In genomic region chr1:120925271-120925670, GRCm38 (mm10) we compare ENCODE assay signal across 28 mouse cellular contexts.
A peak's percentile ranks its signal among the peaks of the same experiment; 100 is the strongest.
DNase-seq lines count a peak whose midpoint lies in the region; ATAC-seq and TF ChIP-seq lines count a peak whose summit lies in the region.
"Had no signal": no experiment of that assay in that cellular context is flagged by ENCODE, and none has a peak within 500 bp of the region (broad histone marks: within the 10 kb centered on the region; RNA-seq: fewer than 3 reads in every experiment).

No protein-coding gene starts in this region.

- WGBS in hindbrain, embryonic 16.5 days = 80% methylated on average over 3 of the region's 3 CpGs
- WGBS in hindbrain, embryonic 11.5 days = 83% methylated on average over 3 of the region's 3 CpGs
- 73% methylated on average over 3 of the region's 3 CpGs for whole genome bisulfite sequencing in midbrain, postnatal 0 days
- 89% methylated on average over 3 of the region's 3 CpGs for WGBS in midbrain, embryonic 16.5 days

- H3K27ac ChIP-seq in hindbrain, embryonic 16.5 days (ENCODE audit: low read depth, low read length) = no peak overlapping the region
- no peak overlapping the region for H3K27ac ChIP-seq in hindbrain, embryonic 11.5 days (ENCODE audit: low read depth, low read length)
- H3K27ac ChIP-seq in midbrain, postnatal 0 days (ENCODE audit: low read depth, low read length) = no peak overlapping the region
- no peak overlapping the region for H3K27ac ChIP-seq in midbrain, embryonic 16.5 days (ENCODE audit: low read length)
- H3K27ac ChIP-seq: embryonic facial prominence, embryonic 10.5 days; embryonic facial prominence, embryonic 13.5 days; forebrain, embryonic 12.5 days; forebrain, embryonic 15.5 days; heart, adult 2 months; hindbrain, embryonic 10.5 days; hindbrain, embryonic 15.5 days had no signal

- H3K4me3 ChIP-seq in hindbrain, embryonic 16.5 days (ENCODE audit: low read length) = no peak overlapping the region
- no peak overlapping the region for H3K4me3 ChIP-seq in hindbrain, embryonic 11.5 days (ENCODE audit: low read depth, low read length)
- H3K4me3 ChIP-seq in midbrain, postnatal 0 days (ENCODE audit: low read depth, low read length) = no peak overlapping the region
- no peak overlapping the region for H3K4me3 ChIP-seq in midbrain, embryonic 16.5 days (ENCODE audit: low read depth, low read length)
- H3K4me3 ChIP-seq: embryonic facial prominence, embryonic 10.5 days; embryonic facial prominence, embryonic 13.5 days; erythroblast, embryonic 14.5 days; forebrain, embryonic 12.5 days; forebrain, embryonic 15.5 days; heart, adult 2 months; hindbrain, embryonic 10.5 days; hindbrain, embryonic 15.5 days had no signal

- no peaks in the 10 kb centered on the region for H3K36me3 ChIP-seq in hindbrain, embryonic 16.5 days (ENCODE audit: control insufficient read depth, insufficient read depth, low read length)
- H3K36me3 ChIP-seq in hindbrain, embryonic 11.5 days (ENCODE audit: control insufficient read depth, insufficient read depth, low read length) = no peaks in the 10 kb centered on the region
- no peaks in the 10 kb centered on the region for H3K36me3 ChIP-seq in midbrain, postnatal 0 days (ENCODE audit: insufficient read depth, low read length)
- H3K36me3 ChIP-seq in midbrain, embryonic 16.5 days (ENCODE audit: control insufficient read depth, insufficient read depth, low read length) = no peaks in the 10 kb centered on the region
- H3K36me3 ChIP-seq: embryonic facial prominence, embryonic 10.5 days; embryonic facial prominence, embryonic 13.5 days; forebrain, embryonic 12.5 days; forebrain, embryonic 15.5 days; G1E; hindbrain, embryonic 10.5 days; hindbrain, embryonic 15.5 days had no signal

- no peaks in the 10 kb centered on the region for H3K27me3 ChIP-seq in hindbrain, embryonic 16.5 days (replicated peaks; ENCODE audit: control insufficient read depth, insufficient read depth, low read length)
- H3K27me3 ChIP-seq in hindbrain, embryonic 11.5 days (ENCODE audit: control insufficient read depth, insufficient read depth, low read length) = no peaks in the 10 kb centered on the region
- no peaks in the 10 kb centered on the region for H3K27me3 ChIP-seq in midbrain, postnatal 0 days (ENCODE audit: insufficient read depth, low read length)
- H3K27me3 ChIP-seq in midbrain, embryonic 16.5 days (ENCODE audit: control insufficient read depth, insufficient read depth, low read depth, low read length) = no peaks in the 10 kb centered on the region
- H3K27me3 ChIP-seq: CH12.LX; embryonic facial prominence, embryonic 13.5 days; forebrain, embryonic 12.5 days; forebrain, embryonic 15.5 days; hindbrain, embryonic 15.5 days had no signal

- DNase-seq in cerebellum, postnatal 14 days = peak; percentile 65 to 74
- no peak for DNase-seq in cerebellum, adult 9-11 months
- no peak for DNase-seq in hindbrain, embryonic 11.5 days (ENCODE audit: low spot score)
- DNase-seq in midbrain, postnatal 0 days (ENCODE audit: low spot score) = peak; percentile 30
- peak; percentile 0 for DNase-seq in brain, adult 2 months (ENCODE audit: low read depth, low spot score)
- DNase-seq: adrenal gland, adult 2 months; adrenal gland, postnatal 14 days; B cell, adult 2 months; cerebellum, adult 18-20 months; cerebellum, postnatal 36 days; embryo, embryonic 11 days; gastrocnemius, postnatal 25 days; heart, adult 2 months; kidney, adult 18-20 months had no signal

- H3K4me2 ChIP-seq in hindbrain, embryonic 16.5 days (ENCODE audit: low read length) = no peak overlapping the region
- H3K4me2 ChIP-seq in hindbrain, embryonic 11.5 days (replicated peaks; ENCODE audit: low read depth, low read length) = no peak overlapping the region
- H3K4me2 ChIP-seq in midbrain, postnatal 0 days (ENCODE audit: low read depth, low read length, poor library complexity, severe bottlenecking) = no peak overlapping the region
- H3K4me2 ChIP-seq in midbrain, embryonic 16.5 days (ENCODE audit: low read length) = no peak overlapping the region
- H3K4me2 ChIP-seq: embryonic facial prominence, embryonic 13.5 days; forebrain, embryonic 12.5 days; forebrain, embryonic 15.5 days; heart, embryonic 11.5 days; hindbrain, embryonic 15.5 days had no signal

- H3K4me1 ChIP-seq in hindbrain, embryonic 16.5 days (ENCODE audit: control insufficient read depth, insufficient read depth, low read depth, low read length) = no peaks in the 10 kb centered on the region
- no peaks in the 10 kb centered on the region for H3K4me1 ChIP-seq in hindbrain, embryonic 11.5 days (replicated peaks; ENCODE audit: control insufficient read depth, insufficient read depth, low read length)
- H3K4me1 ChIP-seq in midbrain, postnatal 0 days (ENCODE audit: insufficient read depth, low read length) = no peaks in the 10 kb centered on the region
- H3K4me1 ChIP-seq in midbrain, embryonic 16.5 days (ENCODE audit: control insufficient read depth, insufficient read depth, low read length) = no peaks in the 10 kb centered on the region
- H3K4me1 ChIP-seq: embryonic facial prominence, embryonic 10.5 days; embryonic facial prominence, embryonic 13.5 days; forebrain, embryonic 12.5 days; forebrain, embryonic 15.5 days; hindbrain, embryonic 10.5 days; hindbrain, embryonic 15.5 days had no signal

- no peak for TF ChIP-seq CTCF in midbrain, postnatal 0 days (IDR thresholded peaks at IDR 0.05)

- no peaks in the 10 kb centered on the region for H3K9me3 ChIP-seq in hindbrain, embryonic 16.5 days (ENCODE audit: control insufficient read depth, low read length)
- no peaks in the 10 kb centered on the region for H3K9me3 ChIP-seq in hindbrain, embryonic 11.5 days (ENCODE audit: control insufficient read depth, low read length)
- no peaks in the 10 kb centered on the region for H3K9me3 ChIP-seq in midbrain, postnatal 0 days (ENCODE audit: low read length)
- no peaks in the 10 kb centered on the region for H3K9me3 ChIP-seq in midbrain, embryonic 16.5 days (replicated peaks; ENCODE audit: control insufficient read depth, low read length, poor library complexity, severe bottlenecking)
- H3K9me3 ChIP-seq: embryonic facial prominence, embryonic 10.5 days; embryonic facial prominence, embryonic 13.5 days; forebrain, embryonic 12.5 days; forebrain, embryonic 15.5 days; hindbrain, embryonic 10.5 days; hindbrain, embryonic 15.5 days had no signal

- ATAC-seq in hindbrain, embryonic 16.5 days = peak; percentile 11; the same call in 1 of the 2 replicates
- no peak for ATAC-seq in hindbrain, embryonic 11.5 days (ENCODE audit: low FRiP score)
- ATAC-seq in midbrain, postnatal 0 days (ENCODE audit: low FRiP score) = no peak
- no peak for ATAC-seq in midbrain, embryonic 16.5 days
- ATAC-seq: forebrain, embryonic 15.5 days; inflammation-experienced regulatory T-cells, adult 6 months; intestine, embryonic 16.5 days had no signal

- H3K9ac ChIP-seq in hindbrain, embryonic 16.5 days (ENCODE audit: low read depth, low read length) = no peak overlapping the region
- H3K9ac ChIP-seq in hindbrain, embryonic 11.5 days (ENCODE audit: low read depth, low read length) = no peak overlapping the region
- no peak overlapping the region for H3K9ac ChIP-seq in midbrain, postnatal 0 days (replicated peaks; ENCODE audit: low read length, poor library complexity, severe bottlenecking)
- H3K9ac ChIP-seq in midbrain, embryonic 16.5 days (ENCODE audit: low read depth, low read length) = no peak overlapping the region
- H3K9ac ChIP-seq: embryonic facial prominence, embryonic 13.5 days; forebrain, embryonic 12.5 days; forebrain, embryonic 15.5 days; hindbrain, embryonic 15.5 days had no signal

Comparison
In these comparisons a context has a peak if more than half of its experiments do, and no peak if none do; other contexts are left out.
1. DNase-seq: peak in cerebellum, postnatal 14 days (2 of 2), midbrain, postnatal 0 days (single experiment) and brain, adult 2 months (single experiment); none in cerebellum, adult 9-11 months (single experiment) and hindbrain, embryonic 11.5 days (single experiment).